Mouse (Mus musculus): ENCODE data around the gene Ndrg3.

Gene Ndrg3

DNA sequence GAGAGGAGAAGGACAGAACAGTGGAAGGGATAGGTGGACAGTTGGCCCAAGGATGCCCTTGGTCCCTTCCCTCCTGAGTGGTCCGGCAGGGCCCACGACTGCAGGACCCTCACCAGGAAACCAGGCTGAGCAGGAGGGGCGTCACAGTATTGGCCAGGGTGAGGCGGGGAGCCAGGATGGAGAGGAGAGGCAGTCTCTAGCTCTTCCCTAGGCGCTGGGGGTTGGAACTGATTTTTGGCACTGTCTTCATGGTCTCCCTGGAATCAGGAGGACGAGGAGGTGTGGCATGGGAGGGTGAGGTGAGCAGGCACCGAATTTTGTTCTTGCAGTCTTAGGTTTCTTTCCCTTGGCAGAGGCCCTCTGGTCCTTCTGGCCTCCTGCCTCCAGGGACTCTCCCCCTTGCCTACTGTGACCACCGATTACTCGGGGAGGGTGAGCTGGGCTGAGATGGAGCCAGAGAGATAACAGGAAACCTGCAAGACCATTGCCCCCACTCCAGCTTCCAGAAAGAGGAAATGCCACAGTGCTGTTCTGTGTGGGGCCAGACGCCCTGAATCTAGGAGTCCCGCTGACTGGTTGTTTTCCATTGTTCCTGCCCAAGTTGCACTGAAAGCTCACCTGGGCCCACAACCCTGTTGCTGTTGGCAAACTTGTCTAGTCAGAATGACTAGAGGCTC lies 18.9 kb upstream of the Ndrg3 start:
- no peak for TF ChIP-seq GATA4 (IDR thresholded peaks at IDR 0.05; ENCODE audit: insufficient replicate concordance, low read length)

DNA sequence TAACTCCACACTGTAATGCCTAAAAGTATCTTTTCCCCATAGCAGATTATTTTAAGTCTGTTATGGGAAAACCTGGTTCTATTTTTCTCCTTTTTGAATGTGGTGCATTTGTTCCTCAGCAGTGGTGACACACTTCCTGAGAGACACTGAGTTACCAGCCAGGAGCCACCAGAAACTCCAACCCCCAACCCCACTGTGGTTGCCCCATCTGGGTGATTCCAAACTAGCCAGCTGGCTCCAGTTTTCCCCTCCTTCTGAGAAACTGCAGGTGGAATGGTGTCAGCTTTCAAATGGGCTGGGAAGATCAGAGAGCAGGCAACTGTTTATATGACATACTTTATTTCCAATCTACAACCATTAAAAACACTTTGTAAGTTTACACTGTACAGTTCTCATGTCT lies 18.3 kb upstream of the Ndrg3 start:
- TF ChIP-seq GATA4 (IDR thresholded peaks at IDR 0.05; ENCODE audit: insufficient replicate concordance, low read length), result no peak

DNA sequence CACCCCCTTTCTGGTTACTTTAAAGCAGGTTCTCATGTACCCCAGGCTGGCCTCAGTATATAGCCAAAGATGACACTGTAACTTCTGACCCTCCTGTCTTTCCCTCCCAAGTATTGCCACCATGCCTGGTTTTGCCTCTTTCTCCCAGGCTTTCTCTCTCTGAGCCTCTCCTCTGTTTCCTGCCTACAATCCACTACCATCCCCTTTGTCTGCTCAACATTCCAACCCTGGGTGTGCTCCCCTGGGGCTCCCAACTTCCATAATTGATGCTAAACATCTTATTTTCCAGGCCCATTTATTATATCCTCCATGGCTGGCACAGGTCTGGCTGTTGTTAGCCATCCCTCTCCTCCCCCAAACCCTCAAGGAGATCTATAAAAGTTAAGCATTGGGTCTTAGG lies 16.7 kb upstream of the Ndrg3 start:
- no peak for TF ChIP-seq GATA4 (IDR thresholded peaks at IDR 0.05; ENCODE audit: insufficient replicate concordance, low read length)

GRCm38 (mm10) chr2:157007234-157007596 lies 15.4 kb upstream of the Ndrg3 start:
- no peak for TF ChIP-seq GATA4 (IDR thresholded peaks at IDR 0.05; ENCODE audit: insufficient replicate concordance, low read length)

DNA sequence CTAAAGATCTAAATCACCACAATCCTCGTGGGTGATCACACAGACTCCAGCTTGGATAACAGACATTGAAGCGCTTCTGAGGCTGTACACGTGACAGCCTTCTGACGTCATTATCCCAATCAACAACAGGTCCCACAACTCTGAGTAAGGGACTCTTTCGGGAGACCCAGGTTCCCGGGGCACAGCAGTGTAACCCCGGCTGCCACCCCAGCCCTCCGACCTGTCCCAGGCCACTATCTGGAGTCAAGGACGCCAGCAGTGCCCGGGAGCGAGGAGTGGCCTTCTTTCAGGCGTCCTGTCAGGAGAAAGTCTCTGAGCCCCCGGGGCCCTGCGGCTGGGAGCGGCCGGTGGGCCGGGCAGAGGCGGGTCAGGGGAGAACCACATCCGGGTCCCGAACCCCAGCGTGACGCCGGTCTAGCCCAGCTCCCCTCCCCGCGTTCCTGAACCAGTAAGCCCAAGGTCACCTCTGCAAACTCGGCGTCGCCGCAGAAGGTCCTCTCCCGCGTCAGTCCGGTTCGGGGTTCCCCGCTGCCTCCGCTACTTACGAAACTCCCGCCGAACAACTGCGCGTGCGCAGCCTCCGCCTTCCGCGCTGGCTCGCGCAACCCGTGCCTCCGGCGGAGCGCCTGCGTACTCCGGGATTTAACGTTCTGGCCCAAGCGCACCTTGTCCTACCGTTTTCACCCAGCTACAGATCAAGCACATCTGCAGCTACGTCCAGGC lies 14.8 kb upstream of the Ndrg3 start, which contains the start of gene Dsn1:
TSS of gene Dsn1 (minus strand) at position 644 of the 723 bp plus-strand sequence.
- no peak for TF ChIP-seq GATA4 (IDR thresholded peaks at IDR 0.05; ENCODE audit: insufficient replicate concordance, low read length)

GRCm38 (mm10) chr2:157002321-157002720 lies 10.5 kb upstream of the Ndrg3 start:
- TF ChIP-seq GATA4 (IDR thresholded peaks at IDR 0.05; ENCODE audit: insufficient replicate concordance, low read length), result no peak

GRCm38 (mm10) chr2:156998263-156998662 lies 6.4 kb upstream of the Ndrg3 start:
- no peak for TF ChIP-seq GATA4 (IDR thresholded peaks at IDR 0.05; ENCODE audit: insufficient replicate concordance, low read length)

- no peak for TF ChIP-seq GATA4 (IDR thresholded peaks at IDR 0.05; ENCODE audit: insufficient replicate concordance, low read length)
These were observed 4.7 kb upstream of the Ndrg3 start for GRCm38 (mm10) chr2:156996576-156996975.

- peak; percentile 76; the same call in 1 of the 2 replicates for TF ChIP-seq GATA4 (IDR thresholded peaks at IDR 0.05; ENCODE audit: insufficient replicate concordance, low read length)
These were observed 977 bp downstream of the Ndrg3 start for GRCm38 (mm10) chr2:156990727-156991431.

DNA sequence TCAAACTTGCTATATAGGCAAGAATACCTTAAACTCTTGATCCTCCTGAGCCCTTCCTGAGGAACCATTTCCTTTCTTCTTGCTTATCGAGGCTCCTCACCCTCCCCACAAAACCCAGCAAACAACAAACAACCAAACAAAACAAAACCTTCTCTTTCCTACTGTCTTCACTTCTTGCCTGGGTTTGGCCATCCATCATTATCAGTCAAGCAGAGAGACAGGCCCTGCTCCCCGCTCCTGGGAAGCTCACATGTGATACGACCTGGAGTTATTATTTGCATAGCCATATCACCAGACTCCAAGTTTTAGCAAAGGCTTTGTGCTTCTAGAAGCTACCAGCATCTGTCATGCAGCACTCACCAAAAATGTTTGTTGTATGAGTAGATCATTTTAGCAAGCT lies 4.5 kb downstream of the Ndrg3 start:
- TF ChIP-seq GATA4 (IDR thresholded peaks at IDR 0.05; ENCODE audit: insufficient replicate concordance, low read length), result no peak

- no peak for TF ChIP-seq GATA4 (IDR thresholded peaks at IDR 0.05; ENCODE audit: insufficient replicate concordance, low read length)
These were observed 9.0 kb downstream of the Ndrg3 start for GRCm38 (mm10) chr2:156982864-156983263.

DNA sequence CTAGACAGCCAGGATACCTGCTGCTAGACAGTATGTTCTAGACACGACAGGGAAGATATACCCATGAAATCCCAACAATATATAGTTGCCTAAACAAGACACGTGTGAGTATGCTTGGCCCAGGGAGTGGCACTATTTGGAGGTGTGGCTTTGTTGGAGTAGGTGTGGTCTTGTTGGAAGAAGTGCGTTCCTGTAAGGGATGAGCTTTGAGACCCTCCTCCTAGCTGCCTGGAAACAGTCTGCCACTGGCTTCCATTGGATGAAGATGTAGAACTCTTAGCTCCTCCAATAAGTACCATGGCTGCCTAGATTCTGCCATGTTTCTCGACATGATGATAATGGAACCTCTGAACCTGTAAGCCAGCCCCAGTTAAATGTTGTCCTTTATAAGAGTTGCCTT lies 10.6 kb downstream of the Ndrg3 start:
- no peak for TF ChIP-seq GATA4 (IDR thresholded peaks at IDR 0.05; ENCODE audit: insufficient replicate concordance, low read length)

- no peak for TF ChIP-seq GATA4 (IDR thresholded peaks at IDR 0.05; ENCODE audit: insufficient replicate concordance, low read length)
These were observed 11.8 kb downstream of the Ndrg3 start for GRCm38 (mm10) chr2:156980059-156980458.

- no peak for TF ChIP-seq GATA4 (IDR thresholded peaks at IDR 0.05; ENCODE audit: insufficient replicate concordance, low read length)
These were observed 15.1 kb downstream of the Ndrg3 start for GRCm38 (mm10) chr2:156976711-156977110.

DNA sequence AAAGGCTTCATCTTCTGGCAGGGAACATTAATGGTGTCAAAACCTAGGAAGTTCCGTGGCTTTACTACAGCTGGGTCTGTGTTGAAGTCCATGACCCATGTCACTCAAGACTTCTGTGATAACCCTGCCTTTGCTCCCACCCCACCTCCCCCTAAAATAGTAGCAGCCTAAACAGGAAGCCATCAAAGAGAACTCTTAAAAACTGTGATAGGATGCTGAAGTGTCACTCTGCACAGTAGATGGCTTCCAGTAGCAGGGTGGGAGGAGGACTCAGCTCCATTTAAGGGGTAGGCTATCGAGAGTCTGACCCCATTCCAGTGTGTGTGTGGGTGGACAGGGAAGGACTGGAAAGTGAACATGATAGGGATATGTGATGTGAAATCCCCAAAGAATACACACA lies 16.9 kb downstream of the Ndrg3 start:
- TF ChIP-seq GATA4 (IDR thresholded peaks at IDR 0.05; ENCODE audit: insufficient replicate concordance, low read length), result 0 out of 2 replicates have a peak, but pooled peaks have one; percentile 12

Data from liver, adult (tissue).